Mouse (Mus musculus) embryonic facial prominence, embryonic 14.5 days (tissue): ENCODE measurements around the gene Acaca. TPM values are rescaled to one million over a fixed set of nuclear protein-coding genes. Genes with fewer than 3 reads are reported as not detected.

Source experiments
- ATAC-seq: fragments of 200-750 bp; cut with Nextera tagmentation; 2 replicates; pipeline ENCODE4 v1.8.0; 2017; ENCODE audit warnings: low read depth, moderate number of reproducible peaks, moderate TSS enrichment
- DNase-seq: peaks from one replicate; pipeline ENCODE4 v3.0.0-alpha.2; 2015; ENCODE audit warnings: low spot score
- H3K27ac ChIP-seq: fragments of 300-500 bp; sonication (generic); replicated peaks from 2 replicates; pipeline ENCODE4 v1.5.1; 2014; ENCODE audit warnings: low read depth, mild to moderate bottlenecking, low read length, moderate library complexity
- H3K27me3 ChIP-seq: fragments of 300-500 bp; sonication (generic); replicated peaks from 2 replicates; pipeline ENCODE4 v1.6.1; 2014; ENCODE audit warnings: low read length; ENCODE audit not compliant: control insufficient read depth, insufficient read depth
- H3K36me3 ChIP-seq: fragments of 300-500 bp; sonication (generic); 2 replicates; pipeline ENCODE4 v1.6.1; 2014; ENCODE audit warnings: low read length, mixed read lengths; ENCODE audit not compliant: control insufficient read depth, insufficient read depth
- H3K4me1 ChIP-seq: fragments of 300-500 bp; sonication (generic); 2 replicates; pipeline ENCODE4 v1.6.1; 2014; ENCODE audit warnings: antibody characterized with exemption, low read length; ENCODE audit not compliant: control insufficient read depth, insufficient read depth
- H3K4me2 ChIP-seq: fragments of 300-500 bp; sonication (generic); 2 replicates; pipeline ENCODE4 v1.6.1; 2014; ENCODE audit warnings: low read depth, mild to moderate bottlenecking, low read length, moderate library complexity, mixed read lengths
- H3K4me3 ChIP-seq: fragments of 300-500 bp; sonication (generic); 2 replicates; pipeline ENCODE4 v1.5.1; 2014; ENCODE audit warnings: low read depth, mild to moderate bottlenecking, low read length
- H3K9ac ChIP-seq: fragments of 300-500 bp; sonication (generic); 2 replicates; pipeline ENCODE4 v1.6.1; 2014; ENCODE audit warnings: low read depth, mild to moderate bottlenecking, low read length, moderate library complexity, mixed read lengths
- H3K9me3 ChIP-seq: fragments of 300-500 bp; sonication (generic); 2 replicates; pipeline ENCODE4 v1.6.1; 2016; ENCODE audit warnings: low read length; ENCODE audit not compliant: control insufficient read depth
- WGBS: fragments of 180-500 bp; shearing (Covaris S2); extraction: QIAGEN DNeasy Blood & Tissue Kit; methylation state at CpG from one replicate; pipeline ENCODE4 v1.1.7; 2014; 5-methylcytosine and 5-hydroxymethylcytosine counted together
- polyA plus RNA-seq: library from polyadenylated mRNA; unstranded; fragments of >200 nt; fragmentation: Nextera tagmentation; extraction: Ambion mirVana; gene quantifications from 2 replicates; pipeline ENCODE4 v1.2.1, GENCODE M21; 2014

Gene Acaca
- polyA plus RNA-seq, 1 experiment from 2014 or later = 17.4 TPM

DNA sequence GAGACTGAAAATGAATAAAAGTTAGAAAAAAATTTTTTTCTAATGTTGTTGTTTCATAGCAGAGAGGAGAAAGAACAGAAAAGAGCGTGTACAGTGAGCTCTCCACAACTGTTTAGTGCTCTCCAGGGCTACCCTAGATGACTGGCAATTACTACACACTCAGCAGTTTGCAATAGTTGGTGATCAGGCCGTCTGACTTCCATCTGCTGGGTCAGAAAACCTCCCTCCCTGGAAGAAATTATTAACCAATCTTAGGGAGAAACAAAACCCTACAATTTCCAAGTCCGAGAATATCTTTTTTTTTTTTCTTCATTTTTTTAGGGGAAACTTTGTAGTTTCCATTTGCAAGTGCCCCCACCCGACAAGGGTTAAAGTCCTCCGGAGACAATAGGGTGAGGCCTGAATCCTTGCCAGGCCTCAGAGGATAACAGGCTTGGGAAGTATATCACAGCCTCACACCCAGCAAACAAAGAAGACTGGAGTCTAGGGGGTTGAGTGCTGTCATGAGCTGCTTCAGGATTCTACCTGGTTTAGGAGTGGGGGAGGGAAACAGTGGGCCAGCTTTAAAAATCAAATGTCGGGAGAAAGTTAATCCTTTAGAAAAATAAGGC is 233.3 kb downstream of the Acaca start:
- Histone ChIP-seq H3K9me3 (no peaks in the 10 kb centered on the region), H3K27me3 (no peaks in the 10 kb centered on the region), H3K4me2 (no peak overlapping the region), H3K9ac (no peak overlapping the region), H3K27ac (no peak overlapping the region), H3K4me3 (no peak overlapping the region), H3K36me3 (peaks cover 22% of the 10 kb centered on the region), H3K4me1 (no peaks in the 10 kb centered on the region)
- DNase-seq (no peak), ATAC-seq (0 out of 2 replicates have a peak, but pooled peaks have one; percentile 47)
- 48% methylated on average over 6 of the region's 6 CpGs for WGBS

DNA sequence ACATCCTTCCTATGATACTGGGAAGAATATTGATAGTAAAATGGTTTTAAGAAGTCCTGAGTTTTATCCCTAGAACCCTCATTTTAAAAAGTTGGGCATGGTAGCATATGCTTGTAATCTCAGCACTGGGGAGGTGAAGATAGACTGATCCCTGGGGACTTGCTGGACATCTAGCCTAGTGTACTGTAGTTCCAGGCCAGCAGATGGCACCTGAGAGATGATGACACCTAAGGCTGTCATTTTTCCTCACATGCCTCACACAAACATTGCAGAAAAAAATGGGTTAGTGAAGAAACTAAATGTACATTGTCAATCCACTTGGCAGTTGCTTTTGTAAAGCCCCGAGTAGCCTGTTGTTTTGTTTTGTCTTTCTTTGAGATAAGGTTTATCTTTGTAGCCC is 235.8 kb downstream of the Acaca start:
- Histone ChIP-seq H3K27ac (no peak overlapping the region), H3K36me3 (peaks cover 22% of the 10 kb centered on the region), H3K9me3 (no peaks in the 10 kb centered on the region), H3K4me2 (no peak overlapping the region), H3K4me1 (no peaks in the 10 kb centered on the region), H3K27me3 (no peaks in the 10 kb centered on the region), H3K4me3 (no peak overlapping the region), H3K9ac (no peak overlapping the region)
- WGBS = 76% methylated on average over 1 of the region's 1 CpGs
- ATAC-seq (no peak), DNase-seq (no peak)

DNA sequence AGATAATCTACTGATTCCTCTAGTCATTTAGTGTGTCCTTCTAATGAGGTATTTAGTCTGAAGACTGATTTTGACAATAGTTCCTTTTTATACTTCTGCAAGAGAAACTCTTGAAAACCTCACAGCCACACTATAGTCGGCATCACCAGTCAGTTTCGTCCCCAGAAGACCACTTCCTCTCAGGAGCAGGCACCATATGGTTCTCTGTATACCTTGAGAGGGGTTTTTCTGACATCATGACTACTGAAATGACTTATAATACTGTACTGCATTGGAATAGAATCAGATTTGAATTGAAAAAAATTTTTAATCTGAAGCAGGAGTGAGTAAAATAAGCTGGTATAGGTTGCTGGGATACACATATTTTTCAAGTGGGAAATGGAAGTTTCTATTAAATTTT is 239.4 kb downstream of the Acaca start:
- H3K4me2 ChIP-seq = no peak overlapping the region
- no peaks in the 10 kb centered on the region for H3K9me3 ChIP-seq
- H3K4me1 ChIP-seq = no peaks in the 10 kb centered on the region
- no peak for ATAC-seq
- H3K36me3 ChIP-seq = peaks cover 34% of the 10 kb centered on the region
- H3K27me3 ChIP-seq = no peaks in the 10 kb centered on the region
- H3K4me3 ChIP-seq = no peak overlapping the region
- H3K27ac ChIP-seq = no peak overlapping the region
- DNase-seq = no peak
- no peak overlapping the region for H3K9ac ChIP-seq
- WGBS = 64% methylated on average over 2 of the region's 2 CpGs

DNA sequence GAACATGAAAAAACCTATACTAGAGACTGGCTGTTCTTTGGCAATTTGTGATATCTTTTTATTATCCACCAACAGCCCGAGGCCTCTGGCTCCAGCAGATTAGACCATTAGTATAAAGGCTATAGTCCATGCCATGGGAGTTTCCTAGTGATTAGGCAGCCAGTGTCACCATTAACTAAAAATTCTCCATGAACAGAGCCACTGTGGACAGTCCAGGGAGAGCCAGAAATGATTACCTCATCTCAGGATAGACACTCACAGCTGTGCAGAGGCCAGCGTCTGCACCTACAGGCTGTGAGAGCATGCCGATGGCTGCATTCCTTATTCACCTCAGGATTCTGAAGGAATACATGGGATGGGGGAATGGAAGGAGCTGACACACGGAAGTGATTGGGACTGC is 243.7 kb downstream of the Acaca start:
- H3K4me1 ChIP-seq = no peaks in the 10 kb centered on the region
- H3K4me2 ChIP-seq = no peak overlapping the region
- H3K9ac ChIP-seq = no peak overlapping the region
- no peaks in the 10 kb centered on the region for H3K9me3 ChIP-seq
- DNase-seq (no peak), ATAC-seq (no peak)
- WGBS = 86% methylated on average over 4 of the region's 4 CpGs
- no peaks in the 10 kb centered on the region for H3K27me3 ChIP-seq
- H3K36me3 ChIP-seq = peaks cover 19% of the 10 kb centered on the region
- no peak overlapping the region for H3K4me3 ChIP-seq
- no peak overlapping the region for H3K27ac ChIP-seq

DNA sequence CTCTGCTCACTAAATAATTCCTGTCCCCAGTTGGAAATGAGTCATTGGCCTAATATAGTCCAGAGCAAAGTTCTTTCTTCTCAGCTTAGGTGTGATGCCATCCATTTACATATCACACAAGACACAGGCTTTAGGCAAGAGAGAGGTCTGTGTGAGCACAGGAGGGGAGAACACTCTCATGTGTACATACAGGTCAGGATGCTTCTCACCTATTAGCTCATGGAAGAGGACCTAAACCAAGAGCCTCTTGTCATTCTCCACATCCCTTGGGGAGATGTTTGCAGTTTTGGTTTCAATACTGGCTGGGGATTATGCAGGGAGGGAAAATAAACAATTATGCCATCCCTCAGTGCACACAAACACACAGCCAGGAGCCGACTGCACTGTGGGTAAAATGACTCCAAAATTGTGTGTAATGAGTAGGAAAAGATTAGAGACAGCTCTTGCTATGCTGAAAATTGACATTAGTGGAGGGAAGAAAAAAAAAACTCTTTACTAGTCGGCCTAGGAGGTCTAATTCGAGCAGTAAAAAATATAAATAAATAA is 246.6 kb downstream of the Acaca start:
- H3K9me3 ChIP-seq = no peaks in the 10 kb centered on the region
- H3K27me3 ChIP-seq = no peaks in the 10 kb centered on the region
- peak; percentile 9; the same call in 1 of the 2 replicates for ATAC-seq
- no peak overlapping the region for H3K4me3 ChIP-seq
- no peaks in the 10 kb centered on the region for H3K4me1 ChIP-seq
- peak; percentile 27 for DNase-seq
- H3K36me3 ChIP-seq = peaks cover 21% of the 10 kb centered on the region
- no peak overlapping the region for H3K27ac ChIP-seq
- H3K9ac ChIP-seq = no peak overlapping the region
- 44% methylated on average over 3 of the region's 3 CpGs for WGBS
- H3K4me2 ChIP-seq = no peak overlapping the region

DNA sequence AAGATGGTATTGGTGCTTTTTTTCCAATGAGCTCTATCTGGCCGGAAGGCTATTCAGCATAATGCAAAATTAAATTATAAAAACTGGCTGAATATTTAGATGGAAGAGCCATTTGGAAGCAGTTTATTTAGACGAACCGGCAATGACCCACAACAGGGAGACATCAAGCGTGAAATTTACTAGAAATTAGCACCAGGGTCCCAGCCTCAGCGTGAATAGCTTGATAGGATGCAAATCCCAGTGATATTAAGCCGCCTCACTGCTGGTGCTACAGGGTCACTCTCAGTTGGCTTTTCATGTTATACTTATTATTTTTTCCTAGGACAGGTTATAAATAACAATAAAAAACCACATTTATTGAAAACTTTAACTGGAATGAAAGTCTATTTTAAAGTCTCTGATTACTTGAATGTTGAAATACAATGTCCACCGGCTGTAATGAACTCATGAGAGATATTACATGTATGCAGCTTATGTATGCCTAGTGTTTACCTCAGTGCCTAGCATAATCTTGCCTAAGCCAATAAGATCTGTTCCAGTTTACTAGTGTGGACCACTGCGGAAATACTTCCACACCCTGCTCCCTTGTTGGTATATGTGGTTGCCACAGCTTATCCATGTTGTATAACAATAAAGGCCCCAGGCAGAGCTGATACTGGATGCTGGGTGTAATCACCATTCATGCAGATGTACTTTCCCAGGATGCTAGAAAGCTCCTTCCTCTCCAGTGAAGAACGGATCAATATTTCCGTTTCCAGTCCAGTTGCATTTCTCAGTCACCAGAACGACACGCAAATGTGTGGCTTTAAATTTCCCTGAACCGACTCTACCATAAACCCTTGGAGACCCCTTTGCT is 247.3 kb downstream of the Acaca start:
- Histone ChIP-seq H3K4me2 (no peak overlapping the region), H3K27me3 (no peaks in the 10 kb centered on the region), H3K9me3 (no peaks in the 10 kb centered on the region), H3K27ac (no peak overlapping the region), H3K4me1 (no peaks in the 10 kb centered on the region), H3K36me3 (peaks cover 21% of the 10 kb centered on the region), H3K4me3 (no peak overlapping the region), H3K9ac (no peak overlapping the region)
- WGBS = 83% methylated on average over 13 of the region's 13 CpGs
- no peak for DNase-seq
- no peak for ATAC-seq

DNA sequence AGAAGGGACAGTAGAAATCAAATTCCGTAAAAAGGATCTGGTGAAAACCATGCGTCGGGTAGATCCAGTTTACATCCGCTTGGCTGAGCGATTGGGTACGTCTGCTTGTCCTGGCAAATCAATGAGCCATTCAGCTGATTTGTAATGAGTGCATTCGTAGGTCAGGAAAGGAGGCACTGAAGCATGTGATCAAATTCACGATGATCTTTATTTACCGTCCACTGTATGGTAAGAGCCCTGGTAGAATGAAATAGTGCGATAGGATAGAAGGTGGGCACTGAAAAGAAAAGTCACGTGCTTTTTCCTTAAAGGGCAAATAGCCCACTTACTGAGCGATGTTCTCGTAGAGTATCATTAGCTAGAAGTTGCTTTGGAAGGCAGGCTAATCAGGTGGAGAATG is 253.0 kb downstream of the Acaca start:
- Histone ChIP-seq H3K4me2 (no peak overlapping the region), H3K36me3 (peaks cover 27% of the 10 kb centered on the region; the same call in 1 of the 2 replicates), H3K27me3 (no peaks in the 10 kb centered on the region), H3K4me1 (no peaks in the 10 kb centered on the region), H3K4me3 (no peak overlapping the region), H3K9me3 (no peaks in the 10 kb centered on the region), H3K27ac (no peak overlapping the region), H3K9ac (no peak overlapping the region)
- 81% methylated on average over 13 of the region's 13 CpGs for WGBS
- ATAC-seq = no peak
- peak; percentile 26 for DNase-seq

DNA sequence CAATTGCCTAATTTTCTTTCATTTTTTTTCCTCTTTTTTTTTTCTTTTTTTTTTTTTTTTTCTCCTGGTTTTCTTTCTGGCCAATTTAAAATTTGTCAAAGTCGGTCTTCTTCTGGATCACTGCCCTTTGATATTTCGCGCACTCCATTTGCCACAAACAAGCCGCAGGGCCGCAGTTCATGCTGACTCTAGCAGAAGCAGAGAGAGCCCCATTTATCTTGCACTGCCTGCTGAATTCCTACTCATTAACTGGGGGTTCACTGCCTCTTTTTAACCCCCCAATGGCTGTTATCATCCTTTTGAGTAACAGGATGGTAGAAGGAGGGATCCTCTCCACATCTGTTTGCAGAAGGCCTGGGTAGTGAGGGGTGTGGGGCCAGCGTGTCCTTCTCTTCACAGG is 254.4 kb downstream of the Acaca start:
- Histone ChIP-seq H3K27me3 (no peaks in the 10 kb centered on the region), H3K27ac (no peak overlapping the region), H3K9ac (no peak overlapping the region), H3K36me3 (peaks cover 30% of the 10 kb centered on the region; the same call in 1 of the 2 replicates), H3K4me2 (no peak overlapping the region), H3K4me3 (no peak overlapping the region), H3K9me3 (no peaks in the 10 kb centered on the region), H3K4me1 (no peaks in the 10 kb centered on the region)
- ATAC-seq = no peak
- no peak for DNase-seq
- 92% methylated on average over 6 of the region's 6 CpGs for WGBS
